Mouse (Mus musculus): ENCODE results near the gene Pde8b. TPM values are rescaled to one million over a fixed set of nuclear protein-coding genes. Genes with fewer than 3 reads are reported as not detected.

The Pde8b gene
- polyA plus RNA-seq, 1 experiment from 2014 or later = 0.55 TPM

DNA sequence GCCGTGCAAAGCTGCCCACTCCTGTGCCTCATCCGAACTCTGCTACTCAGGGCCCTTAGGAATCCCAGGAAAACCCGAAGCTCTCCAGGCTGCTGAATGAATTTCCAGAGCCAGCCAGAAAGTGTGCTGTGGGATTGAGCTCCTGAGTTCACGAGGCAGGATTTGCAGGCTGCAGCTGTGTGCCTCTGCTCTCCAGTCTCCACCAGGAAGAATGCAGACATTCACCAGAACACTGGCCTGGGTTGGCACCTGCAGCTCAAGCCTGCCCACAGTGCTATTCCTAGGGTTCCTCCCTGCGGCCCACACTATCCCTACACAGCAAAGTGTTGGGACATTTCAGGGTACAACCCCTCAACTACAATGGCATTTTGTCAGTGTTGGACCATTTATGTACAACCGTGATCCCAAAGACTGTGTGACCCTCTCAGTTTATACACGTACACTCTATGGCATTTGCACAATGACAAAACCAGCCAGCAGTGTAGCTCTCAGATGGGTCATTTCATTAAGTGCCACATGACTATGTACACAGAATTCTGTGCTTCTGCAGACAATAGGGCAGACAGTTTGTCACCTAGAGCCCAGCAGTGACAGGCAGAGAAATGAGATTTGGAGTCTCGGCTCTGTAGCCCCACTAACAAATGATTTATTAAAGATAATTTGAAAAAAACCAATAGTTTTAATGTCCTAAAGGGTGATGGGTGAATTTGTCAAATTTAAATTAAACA, 176.5 kb downstream of the Pde8b start:
- H3K27ac ChIP-seq (replicated peaks) = no peak overlapping the region
- no peaks in the 10 kb centered on the region for H3K4me1 ChIP-seq (replicated peaks)
- 63% methylated on average over 8 of the region's 8 CpGs for WGBS (ENCODE audit: insufficient replicate concordance)
- no peaks in the 10 kb centered on the region for H3K36me3 ChIP-seq (replicated peaks)
- no peak overlapping the region for H3K4me2 ChIP-seq
- no peak overlapping the region for H3K9ac ChIP-seq
- H3K4me3 ChIP-seq (replicated peaks) = no peak overlapping the region
- H3K27me3 ChIP-seq = no peaks in the 10 kb centered on the region
- H3K9me3 ChIP-seq (replicated peaks) = no peaks in the 10 kb centered on the region
- no peak for ATAC-seq (ENCODE audit: insufficient read depth)

DNA sequence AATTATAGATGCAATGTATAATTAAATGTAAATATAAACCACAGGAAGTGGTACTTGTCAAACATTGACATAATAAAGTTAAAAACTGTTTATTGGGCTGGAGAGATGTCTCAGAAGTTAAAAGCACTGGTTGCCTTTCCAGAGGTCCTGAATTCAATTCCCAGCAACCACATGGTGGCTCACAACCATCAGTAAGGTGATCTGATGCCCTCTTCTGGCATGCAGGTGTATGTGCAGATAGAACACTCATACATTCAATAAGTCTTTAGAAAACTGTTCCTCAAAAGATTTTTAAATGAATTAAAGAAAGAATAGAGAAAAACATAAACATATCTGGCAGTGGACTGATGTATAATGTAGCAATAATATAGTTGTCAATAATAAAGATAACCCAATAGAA, 179.9 kb downstream of the Pde8b start:
- ATAC-seq (ENCODE audit: insufficient read depth) = no peak
- Histone ChIP-seq H3K9ac (no peak overlapping the region), H3K9me3 (replicated peaks) (no peaks in the 10 kb centered on the region)

DNA sequence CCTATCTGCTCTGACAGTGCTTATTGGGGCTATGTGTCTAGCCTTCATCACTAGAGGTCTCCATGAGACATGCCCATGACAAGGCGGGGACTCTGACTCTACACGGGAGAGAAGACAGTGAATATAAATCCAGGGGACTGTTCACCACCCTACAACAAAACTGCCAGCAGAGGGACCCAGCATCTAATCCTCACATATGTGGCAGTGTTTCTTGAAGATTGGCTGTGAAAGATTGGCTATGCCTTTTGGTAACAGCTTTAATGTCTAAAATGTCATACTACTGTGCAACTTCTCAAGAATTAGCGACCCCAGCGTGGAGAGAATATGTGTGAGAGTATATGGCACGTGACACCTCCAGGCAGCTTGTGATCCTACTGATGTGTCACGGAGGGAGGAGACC, 182.3 kb downstream of the Pde8b start:
- WGBS (ENCODE audit: insufficient replicate concordance) = 47% methylated on average over 6 of the region's 6 CpGs
- H3K9ac ChIP-seq = no peak overlapping the region
- no peaks in the 10 kb centered on the region for H3K9me3 ChIP-seq (replicated peaks)
- H3K4me2 ChIP-seq = no peak overlapping the region
- H3K4me3 ChIP-seq (replicated peaks) = no peak overlapping the region
- ATAC-seq (ENCODE audit: insufficient read depth) = no peak
- no peaks in the 10 kb centered on the region for H3K4me1 ChIP-seq (replicated peaks)
- no peaks in the 10 kb centered on the region for H3K36me3 ChIP-seq (replicated peaks)
- no peak overlapping the region for H3K27ac ChIP-seq (replicated peaks)
- H3K27me3 ChIP-seq = no peaks in the 10 kb centered on the region

More for the DNA sequence above, 179.9 kb downstream of the Pde8b start:
- Histone ChIP-seq H3K4me2 (no peak overlapping the region), H3K36me3 (replicated peaks) (no peaks in the 10 kb centered on the region), H3K4me1 (replicated peaks) (no peaks in the 10 kb centered on the region), H3K27me3 (no peaks in the 10 kb centered on the region), H3K27ac (replicated peaks) (no peak overlapping the region), H3K4me3 (replicated peaks) (no peak overlapping the region)

DNA sequence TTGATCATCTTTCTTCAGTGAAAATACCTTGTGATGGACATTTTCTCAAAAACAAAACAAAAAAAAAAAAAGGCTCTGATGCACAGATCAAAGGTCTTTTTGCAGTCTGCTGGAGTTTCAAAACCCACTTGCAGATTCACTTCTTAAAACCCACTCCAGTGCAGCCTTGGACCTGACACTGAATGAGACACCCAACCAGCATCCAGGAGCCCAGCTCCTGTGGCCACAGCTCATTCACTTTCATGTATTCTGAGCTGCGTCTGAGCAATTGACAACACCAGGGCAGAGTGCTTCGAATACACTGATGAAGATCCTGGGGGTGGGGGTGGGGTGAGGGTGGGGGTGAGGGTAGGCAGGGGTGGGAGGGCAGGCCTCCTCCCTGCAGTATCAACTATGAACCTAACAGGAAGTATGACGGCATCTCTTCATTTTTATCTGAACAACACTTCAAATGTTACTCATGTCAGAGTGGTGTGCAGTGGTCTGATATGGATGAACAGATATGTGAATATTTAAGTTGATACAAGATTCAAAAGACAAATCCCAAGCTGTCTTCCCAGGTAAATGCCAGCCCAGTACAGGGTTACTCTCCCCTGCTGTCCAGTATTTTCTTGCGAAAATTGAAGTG, 186.6 kb downstream of the Pde8b start:
- no peak overlapping the region for H3K4me2 ChIP-seq
- H3K4me1 ChIP-seq (replicated peaks) = no peaks in the 10 kb centered on the region
- H3K27ac ChIP-seq (replicated peaks) = no peak overlapping the region
- no peaks in the 10 kb centered on the region for H3K9me3 ChIP-seq (replicated peaks)
- whole genome bisulfite sequencing (ENCODE audit: insufficient replicate concordance) = 29% methylated on average over 4 of the region's 4 CpGs
- H3K9ac ChIP-seq = no peak overlapping the region
- ATAC-seq (ENCODE audit: insufficient read depth) = no peak
- H3K27me3 ChIP-seq = no peaks in the 10 kb centered on the region
- H3K4me3 ChIP-seq (replicated peaks) = no peak overlapping the region
- no peaks in the 10 kb centered on the region for H3K36me3 ChIP-seq (replicated peaks)

DNA sequence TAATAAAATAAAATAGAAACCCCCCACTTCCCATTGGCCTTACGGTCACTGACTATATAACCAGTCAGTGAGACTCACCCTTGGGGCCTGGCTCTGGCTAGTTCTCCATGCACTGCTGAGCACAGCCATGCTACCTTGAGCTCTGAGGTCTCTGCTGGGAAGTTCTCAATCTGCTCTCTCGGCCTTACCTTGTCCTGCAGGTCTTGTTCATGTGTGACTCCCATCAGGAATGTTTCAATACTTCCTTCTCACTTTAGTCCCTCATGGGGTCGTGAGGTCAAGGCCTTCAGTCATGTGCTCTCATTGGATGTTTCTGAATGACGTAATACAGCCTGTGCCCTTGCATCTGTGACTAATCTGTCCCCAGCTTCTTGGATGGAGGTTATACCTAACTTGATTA, 191.3 kb downstream of the Pde8b start:
- Histone ChIP-seq H3K4me2 (no peak overlapping the region), H3K36me3 (replicated peaks) (no peaks in the 10 kb centered on the region), H3K9ac (no peak overlapping the region), H3K27ac (replicated peaks) (no peak overlapping the region), H3K27me3 (no peaks in the 10 kb centered on the region), H3K4me3 (replicated peaks) (no peak overlapping the region), H3K9me3 (replicated peaks) (no peaks in the 10 kb centered on the region), H3K4me1 (replicated peaks) (no peaks in the 10 kb centered on the region)
- WGBS (ENCODE audit: insufficient replicate concordance) = 55% methylated on average over 4 of the region's 4 CpGs
- ATAC-seq (ENCODE audit: insufficient read depth) = no peak

DNA sequence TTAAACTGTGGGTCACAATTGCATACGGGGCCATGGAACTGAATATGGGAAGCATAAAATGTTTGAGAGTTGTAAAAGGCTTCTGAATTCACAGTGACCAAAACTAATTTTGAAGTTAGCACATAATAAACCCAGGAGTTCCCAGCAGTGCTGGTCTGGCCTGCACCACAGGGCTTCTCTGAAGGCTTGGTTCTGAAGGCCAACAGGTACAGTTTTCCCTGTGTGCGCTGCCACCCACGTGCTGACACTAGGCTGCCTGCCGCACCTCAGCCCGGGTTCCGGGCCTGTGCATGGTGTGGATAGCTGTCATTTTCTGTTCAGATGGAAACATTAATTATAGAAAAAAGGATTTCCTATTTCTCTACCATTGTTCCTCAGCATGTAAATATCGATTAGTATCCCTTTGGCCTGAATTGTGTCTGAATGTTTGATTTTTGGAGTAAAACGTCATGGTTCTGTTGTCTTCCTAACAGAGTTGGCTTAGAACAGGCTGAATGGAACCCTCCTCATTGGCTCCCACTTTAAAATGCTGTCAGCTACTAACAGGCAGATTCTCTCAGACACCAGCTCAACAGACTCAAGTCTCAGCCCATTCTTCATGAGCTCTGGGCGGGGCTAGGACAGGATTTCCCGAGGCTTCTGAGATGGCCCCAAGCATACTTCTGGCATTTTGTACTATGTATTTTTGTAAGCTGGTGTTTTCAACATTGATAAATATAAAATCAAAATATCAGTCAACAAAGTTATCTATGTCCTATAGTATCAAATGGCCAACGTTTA, 193.4 kb downstream of the Pde8b start:
- 67% methylated on average over 11 of the region's 11 CpGs for WGBS (ENCODE audit: insufficient replicate concordance)
- H3K9ac ChIP-seq = no peak overlapping the region
- no peaks in the 10 kb centered on the region for H3K9me3 ChIP-seq (replicated peaks)
- H3K4me2 ChIP-seq = no peak overlapping the region
- no peaks in the 10 kb centered on the region for H3K36me3 ChIP-seq (replicated peaks)
- H3K4me3 ChIP-seq (replicated peaks) = no peak overlapping the region
- no peak overlapping the region for H3K27ac ChIP-seq (replicated peaks)
- no peaks in the 10 kb centered on the region for H3K27me3 ChIP-seq
- no peaks in the 10 kb centered on the region for H3K4me1 ChIP-seq (replicated peaks)
- ATAC-seq (ENCODE audit: insufficient read depth) = no peak

DNA sequence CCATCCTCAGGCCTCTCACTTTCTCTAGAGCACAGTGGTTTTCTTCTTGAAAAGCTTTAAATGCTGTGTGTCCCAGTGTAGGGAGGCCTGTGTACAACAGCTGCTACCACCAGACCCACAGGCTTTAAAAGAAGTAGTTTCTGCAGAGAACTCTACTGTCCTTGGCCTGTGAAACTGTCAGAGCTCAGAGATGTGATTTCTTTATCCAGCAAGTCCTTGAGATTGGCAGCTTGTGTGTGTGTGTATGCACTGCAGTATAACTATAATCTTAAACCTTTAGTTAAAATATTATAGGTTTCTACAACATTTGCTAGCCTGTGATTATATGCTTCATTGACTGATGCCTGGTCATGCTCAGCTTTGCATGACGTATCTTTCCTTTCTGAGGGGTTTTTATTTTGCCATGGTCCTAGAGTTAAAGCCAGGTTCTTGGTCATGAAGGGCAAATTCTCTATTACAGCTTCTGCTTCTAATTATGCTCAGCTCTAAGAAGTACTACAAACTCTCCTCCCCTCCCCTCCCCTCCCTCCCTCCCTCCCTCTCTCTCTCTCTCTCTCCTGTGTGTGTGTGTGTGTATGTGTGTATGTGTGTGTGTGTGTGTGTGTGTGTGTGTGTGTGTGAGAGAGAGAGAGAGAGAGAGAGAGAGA, 194.3 kb downstream of the Pde8b start:
- 57% methylated on average over 1 of the region's 1 CpGs for WGBS (ENCODE audit: insufficient replicate concordance)
- H3K27me3 ChIP-seq = no peaks in the 10 kb centered on the region
- ATAC-seq (ENCODE audit: insufficient read depth) = no peak

DNA sequence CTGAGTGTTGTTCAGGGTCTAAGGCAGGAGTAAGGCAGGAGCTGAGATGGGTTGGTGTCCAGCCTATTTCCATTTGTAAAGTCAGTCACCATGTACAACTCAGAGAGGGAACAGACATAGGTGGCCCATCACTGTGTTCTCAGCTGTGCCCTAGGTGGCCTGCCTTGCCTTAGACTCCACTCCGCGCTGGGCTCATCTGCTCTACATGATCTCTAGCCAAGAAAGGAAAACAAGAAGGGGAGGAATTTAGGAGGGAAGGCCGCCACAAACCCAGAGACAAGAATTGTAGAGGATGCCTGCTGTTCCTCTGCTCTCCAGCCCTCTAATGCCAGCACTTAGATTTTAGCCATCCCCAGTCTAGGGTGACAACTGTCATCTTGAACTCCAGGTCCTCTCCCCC, 197.7 kb downstream of the Pde8b start:
- H3K4me3 ChIP-seq (replicated peaks) = no peak overlapping the region
- no peak overlapping the region for H3K27ac ChIP-seq (replicated peaks)
- no peaks in the 10 kb centered on the region for H3K36me3 ChIP-seq (replicated peaks)
- ATAC-seq (ENCODE audit: insufficient read depth) = no peak
- no peak overlapping the region for H3K4me2 ChIP-seq
- no peaks in the 10 kb centered on the region for H3K27me3 ChIP-seq
- WGBS (ENCODE audit: insufficient replicate concordance) = 69% methylated on average over 3 of the region's 3 CpGs
- H3K9me3 ChIP-seq (replicated peaks) = no peaks in the 10 kb centered on the region
- no peaks in the 10 kb centered on the region for H3K4me1 ChIP-seq (replicated peaks)
- no peak overlapping the region for H3K9ac ChIP-seq

More for the DNA sequence above, 194.3 kb downstream of the Pde8b start:
- no peak overlapping the region for H3K27ac ChIP-seq (replicated peaks)
- no peaks in the 10 kb centered on the region for H3K36me3 ChIP-seq (replicated peaks)
- H3K9ac ChIP-seq = no peak overlapping the region
- H3K4me3 ChIP-seq (replicated peaks) = no peak overlapping the region
- no peaks in the 10 kb centered on the region for H3K4me1 ChIP-seq (replicated peaks)
- no peak overlapping the region for H3K4me2 ChIP-seq
- H3K9me3 ChIP-seq (replicated peaks) = no peaks in the 10 kb centered on the region

DNA sequence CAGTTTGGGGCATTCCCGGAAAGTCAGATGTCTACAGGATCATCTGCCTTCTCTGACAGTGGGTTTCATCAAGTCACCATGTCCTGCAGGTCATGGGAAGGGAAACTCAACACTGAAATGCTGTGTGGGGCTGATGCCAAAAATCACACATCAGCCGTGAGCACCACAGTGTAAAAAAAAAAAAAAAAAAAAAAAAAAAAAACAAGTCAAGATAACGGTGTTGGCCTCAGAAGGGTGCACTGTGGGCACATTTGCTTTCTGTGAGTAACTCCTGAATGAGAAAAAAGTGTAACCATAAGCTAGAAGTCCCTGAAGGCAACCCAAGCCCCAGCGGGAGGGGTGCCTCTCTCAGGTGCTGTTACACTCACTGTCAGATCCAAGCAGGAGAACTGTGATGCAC, 199.7 kb downstream of the Pde8b start:
- H3K27ac ChIP-seq (replicated peaks) = no peak overlapping the region
- no peaks in the 10 kb centered on the region for H3K4me1 ChIP-seq (replicated peaks)
- H3K4me2 ChIP-seq = no peak overlapping the region
- WGBS (ENCODE audit: insufficient replicate concordance) = 70% methylated on average over 4 of the region's 4 CpGs
- no peaks in the 10 kb centered on the region for H3K9me3 ChIP-seq (replicated peaks)
- no peaks in the 10 kb centered on the region for H3K36me3 ChIP-seq (replicated peaks)
- ATAC-seq (ENCODE audit: insufficient read depth) = no peak
- no peak overlapping the region for H3K4me3 ChIP-seq (replicated peaks)
- H3K27me3 ChIP-seq = no peaks in the 10 kb centered on the region
- H3K9ac ChIP-seq = no peak overlapping the region

DNA sequence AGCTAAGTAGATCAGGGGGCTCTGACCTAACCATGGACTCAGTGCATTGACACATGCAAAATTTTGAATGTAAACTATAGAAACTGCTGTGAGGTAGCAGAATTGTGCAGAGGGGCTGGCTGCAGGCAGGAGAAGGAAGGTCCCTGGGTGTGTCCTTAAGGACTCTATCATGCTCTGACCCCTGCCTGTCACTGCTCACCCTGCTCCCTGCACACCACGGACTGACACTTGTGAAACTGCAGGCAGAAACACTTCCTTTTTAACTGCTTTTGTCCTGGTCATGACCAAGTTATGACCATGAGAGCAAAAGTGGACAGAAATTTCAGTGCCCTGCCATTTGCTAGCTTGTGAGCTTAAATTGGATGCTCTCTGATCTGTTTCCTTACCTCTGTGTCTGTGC, 206.0 kb downstream of the Pde8b start:
- Histone ChIP-seq H3K36me3 (replicated peaks) (no peaks in the 10 kb centered on the region), H3K4me2 (no peak overlapping the region), H3K9me3 (replicated peaks) (no peaks in the 10 kb centered on the region), H3K4me1 (replicated peaks) (no peaks in the 10 kb centered on the region), H3K9ac (no peak overlapping the region), H3K4me3 (replicated peaks) (no peak overlapping the region), H3K27ac (replicated peaks) (no peak overlapping the region), H3K27me3 (no peaks in the 10 kb centered on the region)
- WGBS (ENCODE audit: insufficient replicate concordance) = 8% methylated on average over 1 of the region's 1 CpGs
- ATAC-seq (ENCODE audit: insufficient read depth) = no peak

DNA sequence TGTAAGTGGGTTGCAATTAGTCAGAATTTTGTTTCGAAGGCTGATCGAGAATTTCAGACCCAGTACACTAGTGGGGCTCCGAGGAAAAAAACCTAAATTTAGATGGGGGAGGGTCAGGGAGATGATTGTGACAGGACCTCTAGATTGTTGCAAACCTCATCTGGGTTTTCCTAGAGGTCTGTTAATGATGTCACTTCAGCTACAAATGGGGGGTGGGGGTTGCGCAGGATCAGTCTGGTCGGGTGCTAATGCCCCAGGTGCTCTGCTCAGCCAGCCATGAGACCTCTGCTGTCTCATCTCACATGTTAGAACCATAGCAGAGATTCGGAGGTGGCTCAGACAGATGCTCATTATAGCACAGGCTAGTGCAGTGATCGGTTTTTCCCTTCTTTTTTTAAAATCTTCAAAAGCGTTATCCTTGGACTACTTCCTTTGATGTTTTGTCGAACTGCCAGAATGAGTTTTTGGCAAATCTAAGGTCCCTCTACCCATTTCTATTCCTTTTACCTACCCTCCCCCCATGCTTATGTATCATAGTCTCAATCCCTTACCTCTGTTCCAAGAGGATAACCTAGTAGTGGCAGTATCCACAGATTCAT, 209.9 kb downstream of the Pde8b start:
- 67% methylated on average over 9 of the region's 9 CpGs for WGBS (ENCODE audit: insufficient replicate concordance)
- H3K27ac ChIP-seq (replicated peaks) = no peak overlapping the region
- H3K4me2 ChIP-seq = no peak overlapping the region
- H3K4me1 ChIP-seq (replicated peaks) = no peaks in the 10 kb centered on the region
- no peaks in the 10 kb centered on the region for H3K9me3 ChIP-seq (replicated peaks)
- no peak for ATAC-seq (ENCODE audit: insufficient read depth)
- H3K4me3 ChIP-seq (replicated peaks) = no peak overlapping the region
- no peaks in the 10 kb centered on the region for H3K36me3 ChIP-seq (replicated peaks)
- H3K27me3 ChIP-seq = no peaks in the 10 kb centered on the region
- H3K9ac ChIP-seq = no peak overlapping the region
